Mouse (Mus musculus) kidney, postnatal 25 days (tissue): ENCODE data around the gene Mrps21.

Experiments
- DNase-seq, 2 experiments: peaks; one replicate each; pipeline ENCODE4 v3.0.0; 2021; ENCODE audit warnings: mixed read lengths in 2 of 2

The Mrps21 gene

GRCm38 (mm10) chr3:95842503-95843214, 28.7 kb downstream of the Mrps21 start:
- no peak for DNase-seq

- DNase-seq = no peak
Observed at GRCm38 (mm10) chr3:95839250-95839649, 32.1 kb downstream of the Mrps21 start.

GRCm38 (mm10) chr3:95829053-95829452, 42.3 kb downstream of the Mrps21 start:
- DNase-seq = no peak

GRCm38 (mm10) chr3:95826275-95826674, 45.0 kb downstream of the Mrps21 start:
- no peak for DNase-seq

GRCm38 (mm10) chr3:95820046-95821010, 51.0 kb downstream of the Mrps21 start:
- DNase-seq = no peak

- peak; percentile 100 for DNase-seq
Observed at GRCm38 (mm10) chr3:95819351-95819985, 51.9 kb downstream of the Mrps21 start.

- DNase-seq = peak; percentile 69 to 88
Observed at GRCm38 (mm10) chr3:95818571-95819288, 52.6 kb downstream of the Mrps21 start, which contains the start of gene Rprd2. Gene Rprd2, minus strand, starts transcription at chr3:95818863.

GRCm38 (mm10) chr3:95818026-95818511, 53.2 kb downstream of the Mrps21 start:
- peak; percentile 66 to 75 for DNase-seq

GRCm38 (mm10) chr3:95816681-95817080, 54.6 kb downstream of the Mrps21 start:
- DNase-seq = no peak
